Mouse (Mus musculus) liver, adult 2 months (tissue): ENCODE results near the gene Rtel1. TPM values are rescaled to one million over a fixed set of nuclear protein-coding genes. Genes with fewer than 3 reads are reported as not detected.

Experiments
- DNase-seq: peaks from one replicate; pipeline ENCODE4 v3.0.0-alpha.2; 2011; ENCODE audit warnings: low read depth, low spot score; ENCODE audit errors: extremely low read depth
- H3K27ac ChIP-seq: fragments of 200-500 bp; replicated peaks from 2 replicates; pipeline ENCODE4 v1.5.1; 2012; ENCODE audit warnings: low read depth, mild to moderate bottlenecking, control low read depth, inconsistent platforms, low read length; ENCODE audit not compliant: insufficient read depth
- H3K27me3 ChIP-seq: fragments of 200-500 bp; 2 replicates; pipeline ENCODE4 v1.6.1; 2012; ENCODE audit warnings: mild to moderate bottlenecking, moderate library complexity, low read length, inconsistent platforms; ENCODE audit not compliant: control insufficient read depth, insufficient read depth
- H3K36me3 ChIP-seq: fragments of 200-500 bp; 2 replicates; pipeline ENCODE4 v1.6.1; 2012; ENCODE audit warnings: low read length, inconsistent platforms; ENCODE audit not compliant: control insufficient read depth, insufficient read depth
- H3K4me1 ChIP-seq: fragments of 200-500 bp; 2 replicates; pipeline ENCODE4 v1.6.1; 2011; ENCODE audit warnings: low read length; ENCODE audit not compliant: control insufficient read depth, insufficient read depth
- H3K4me3 ChIP-seq: fragments of 200-500 bp; 2 replicates; pipeline ENCODE4 v1.5.1; 2011; ENCODE audit warnings: low read depth, mild to moderate bottlenecking, control low read depth, low read length, moderate library complexity; ENCODE audit not compliant: insufficient read depth
- H3K79me2 ChIP-seq: fragments of 200-500 bp; 2 replicates; pipeline ENCODE4 v1.6.1; 2012; ENCODE audit warnings: inconsistent platforms, mild to moderate bottlenecking, low read length, moderate library complexity; ENCODE audit not compliant: control insufficient read depth, insufficient read depth
- H3K9ac ChIP-seq: fragments of 200-500 bp; 2 replicates; pipeline ENCODE4 v1.6.1; 2012; ENCODE audit warnings: low read depth, mild to moderate bottlenecking, control low read depth, inconsistent platforms, low read length
- CTCF ChIP-seq: fragments of 200-500 bp; IDR thresholded peaks from 2 replicates; pipeline ENCODE4 v1.5.1; 2011; ENCODE audit warnings: low read depth, low read length, control low read depth
- POLR2A ChIP-seq: fragments of 200-500 bp; IDR thresholded peaks from 2 replicates; pipeline ENCODE4 v1.6.1; 2011; ENCODE audit warnings: low read length, control low read depth; ENCODE audit not compliant: insufficient read depth; ENCODE audit errors: extremely low read depth
- WGBS: fragments of 180-500 bp; shearing (Covaris S2); methylation state at CpG from one replicate; pipeline ENCODE4 v1.1.7; 2018; 5-methylcytosine and 5-hydroxymethylcytosine counted together
- polyA plus RNA-seq: library from polyadenylated mRNA; depleted of rRNA; stranded (reverse); fragments of >200 nt; gene quantifications from 2 replicates; pipeline ENCODE4 v1.2.3, GENCODE M21; 2012; rRNA removed
- total RNA-seq: library from RNA; depleted of rRNA; stranded (reverse); fragments of >200 nt; gene quantifications from 2 replicates; pipeline ENCODE4 v1.2.3, GENCODE M21; 2014; rRNA removed

Rtel1 gene
- 13.5 and 13.9 TPM in 2 replicates for total RNA-seq
- polyA plus RNA-seq: 17.5 and 17.9 TPM in 2 replicates

- TF ChIP-seq CTCF: no peak
- no peak for TF ChIP-seq POLR2A
- WGBS: 4% methylated on average over 40 of the region's 40 CpGs
- Histone ChIP-seq H3K79me2 (no peaks in the 10 kb centered on the region; the same call in 1 of the 2 replicates), H3K36me3 (peaks cover 5% of the 10 kb centered on the region; the same call in 1 of the 2 replicates), H3K9ac (peak within 1 kb of the TSS; percentile 46), H3K27me3 (no peaks in the 10 kb centered on the region; the same call in 1 of the 2 replicates), H3K4me3 (peak within 1 kb of the TSS; percentile 54), H3K4me1 (peaks cover 7% of the 10 kb centered on the region), H3K27ac (peak within 1 kb of the TSS; percentile 61)
- peak; percentile 76 for DNase-seq
Measured at GRCm38 (mm10) chr2:181319248-181320102, at the start of gene Rtel1. Gene Rtel1 (plus strand): TSS chr2:181319739.

- no peaks in the 10 kb centered on the region for H3K27me3 ChIP-seq
- no peak overlapping the region for H3K27ac ChIP-seq
- 85% methylated on average over 2 of the region's 2 CpGs for WGBS
- DNase-seq: no peak
- TF ChIP-seq CTCF (no peak), POLR2A (no peak)
- H3K9ac ChIP-seq: no peak overlapping the region
- H3K36me3 ChIP-seq: peaks cover 28% of the 10 kb centered on the region
- no peak overlapping the region for H3K4me3 ChIP-seq
- H3K79me2 ChIP-seq: peaks cover 15% of the 10 kb centered on the region
- H3K4me1 ChIP-seq: peaks cover 7% of the 10 kb centered on the region; the same call in 1 of the 2 replicates
Measured at GRCm38 (mm10) chr2:181272092-181272491, 47.4 kb upstream of the Rtel1 start.

GRCm38 (mm10) chr2:181273829-181274228 is 45.7 kb upstream of the Rtel1 start:
- Histone ChIP-seq H3K4me3 (no peak overlapping the region), H3K79me2 (peaks cover 15% of the 10 kb centered on the region), H3K36me3 (peaks cover 27% of the 10 kb centered on the region), H3K9ac (no peak overlapping the region), H3K27me3 (no peaks in the 10 kb centered on the region), H3K4me1 (peaks cover 15% of the 10 kb centered on the region), H3K27ac (no peak overlapping the region; the same call in 1 of the 2 replicates)
- WGBS: 80% methylated on average over 2 of the region's 2 CpGs
- peak; percentile 43 for DNase-seq
- no peak for TF ChIP-seq CTCF
- no peak for TF ChIP-seq POLR2A

- Histone ChIP-seq H3K27ac (no peak overlapping the region; the same call in 1 of the 2 replicates), H3K79me2 (peaks cover 15% of the 10 kb centered on the region), H3K4me3 (no peak overlapping the region), H3K4me1 (peaks cover 8% of the 10 kb centered on the region), H3K36me3 (peaks cover 27% of the 10 kb centered on the region), H3K9ac (no peak overlapping the region), H3K27me3 (no peaks in the 10 kb centered on the region)
- TF ChIP-seq CTCF: no peak
- TF ChIP-seq POLR2A: no peak
- peak; percentile 51 for DNase-seq
- WGBS: 85% methylated on average over 4 of the region's 4 CpGs
Measured at GRCm38 (mm10) chr2:181274639-181275038, 44.9 kb upstream of the Rtel1 start.

GRCm38 (mm10) chr2:181276766-181277165 is 42.8 kb upstream of the Rtel1 start:
- H3K9ac ChIP-seq: no peak overlapping the region
- DNase-seq: peak; percentile 77
- H3K27me3 ChIP-seq: no peaks in the 10 kb centered on the region
- H3K36me3 ChIP-seq: peaks cover 19% of the 10 kb centered on the region
- H3K27ac ChIP-seq: no peak overlapping the region
- peaks cover 9% of the 10 kb centered on the region; the same call in 1 of the 2 replicates for H3K79me2 ChIP-seq
- no peak overlapping the region for H3K4me3 ChIP-seq
- WGBS: 10% methylated on average over 1 of the region's 1 CpGs
- peaks cover 8% of the 10 kb centered on the region for H3K4me1 ChIP-seq
- TF ChIP-seq CTCF: no peak
- TF ChIP-seq POLR2A: no peak
